Mouse (Mus musculus): ENCODE measurements around the gene Glt6d1. TPM values are rescaled to one million over a fixed set of nuclear protein-coding genes. Genes with fewer than 3 reads are reported as not detected.

Gene Glt6d1
- total and polyA plus RNA-seq, 3 experiments: not detected

DNA sequence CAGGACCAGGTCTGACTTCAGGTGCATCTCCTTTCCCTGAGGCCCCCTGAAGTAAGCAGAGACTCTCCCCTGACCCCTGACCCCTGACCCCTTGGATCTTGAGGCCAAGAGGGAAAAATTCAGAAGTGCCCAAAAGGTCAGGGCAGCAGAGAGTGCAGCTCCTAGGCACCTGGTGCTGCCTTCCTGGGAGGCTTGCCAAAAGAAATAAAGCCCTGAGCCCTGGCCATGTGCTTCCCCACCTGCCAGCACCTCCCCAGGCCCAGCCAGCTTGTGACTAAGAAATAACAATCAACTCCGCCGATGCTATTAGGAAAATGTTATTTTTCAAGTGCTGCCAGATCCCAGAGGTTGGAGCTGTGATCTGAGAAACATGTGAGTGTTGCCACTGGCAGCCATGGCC, 46.4 kb upstream of the Glt6d1 start:
- H3K4me3 ChIP-seq (ENCODE audit: control insufficient read depth in 1 of 2, insufficient read depth in 1 of 2, low read depth in 2 of 2, low read length in 2 of 2): no peak overlapping the region

GRCm38 (mm10) chr2:25859891-25860290, 44.2 kb upstream of the Glt6d1 start:
- DNase-seq (ENCODE audit: low read depth, low spot score): no peak

More for the DNA sequence above, 46.4 kb upstream of the Glt6d1 start:
- no peaks in the 10 kb centered on the region for H3K4me1 ChIP-seq (ENCODE audit: control insufficient read depth in 1 of 2, insufficient read depth in 2 of 2, low read length in 2 of 2)
- H3K27me3 ChIP-seq (ENCODE audit: control insufficient read depth in 1 of 2, insufficient read depth in 2 of 2, low read length in 2 of 2): no peaks in the 10 kb centered on the region
- no peaks in the 10 kb centered on the region for H3K79me2 ChIP-seq (ENCODE audit: control insufficient read depth, insufficient read depth, low read length, poor library complexity)
- no peaks in the 10 kb centered on the region for H3K9me3 ChIP-seq (replicated peaks; ENCODE audit: insufficient read depth, low read length)
- no peak overlapping the region for H3K27ac ChIP-seq (ENCODE audit: control insufficient read depth, low read depth, low read length)
- no peak overlapping the region for H3K9ac ChIP-seq (ENCODE audit: control insufficient read depth, low read depth, low read length, poor library complexity, severe bottlenecking)
- no peak for TF ChIP-seq HCFC1 (IDR thresholded peaks at IDR 0.05; ENCODE audit: low read depth, low read length)
- TF ChIP-seq ZC3H11A (IDR thresholded peaks at IDR 0.05; ENCODE audit: low read depth, low read length): no peak
- no peak for TF ChIP-seq BHLHE40 (IDR thresholded peaks at IDR 0.05; ENCODE audit: borderline replicate concordance, low read depth, low read length)
- TF ChIP-seq UBTF (IDR thresholded peaks at IDR 0.05; ENCODE audit: borderline replicate concordance, insufficient read depth, low read depth, low read length): no peak
- no peak for TF ChIP-seq MEF2A (IDR thresholded peaks at IDR 0.05; ENCODE audit: extremely low read depth, insufficient replicate concordance, low read depth, low read length, poor library complexity, severe bottlenecking)
- TF ChIP-seq RAD21 (IDR thresholded peaks at IDR 0.05; ENCODE audit: low read depth, low read length): no peak
- TF ChIP-seq TBP (IDR thresholded peaks at IDR 0.05; ENCODE audit: low read depth, low read length): no peak
- no peak for TF ChIP-seq GATA1 (IDR thresholded peaks at IDR 0.05; ENCODE audit: low read depth, low read length)
- no peak for DNase-seq (ENCODE audit: low read depth, low spot score)
- H3K36me3 ChIP-seq (ENCODE audit: control insufficient read depth in 1 of 2, insufficient read depth in 2 of 2, low read length in 2 of 2): no peaks in the 10 kb centered on the region

DNA sequence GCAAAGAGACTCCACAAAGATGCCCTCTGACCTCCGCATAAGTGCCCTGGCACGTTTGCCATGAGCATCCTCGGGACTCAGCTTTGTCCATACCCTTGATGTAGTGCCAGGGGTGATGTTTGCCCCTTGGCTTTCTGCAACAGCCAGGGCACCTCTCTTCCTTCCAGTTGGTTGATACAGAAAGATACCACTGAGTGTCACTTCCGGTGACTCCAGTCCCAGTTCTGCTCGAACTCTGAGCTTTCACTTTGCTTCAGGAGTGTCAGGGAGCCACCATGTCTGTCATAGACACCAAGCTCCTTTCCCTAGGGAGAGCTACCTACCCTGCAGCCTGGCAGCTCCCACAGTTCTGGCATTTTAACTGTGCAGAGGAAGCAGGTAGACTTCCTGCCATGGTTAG, 38.4 kb upstream of the Glt6d1 start:
- Histone ChIP-seq H3K4me1 (ENCODE audit: control insufficient read depth in 1 of 2, insufficient read depth in 2 of 2, low read length in 2 of 2) (no peaks in the 10 kb centered on the region), H3K36me3 (ENCODE audit: control insufficient read depth in 1 of 2, insufficient read depth in 2 of 2, low read length in 2 of 2) (no peaks in the 10 kb centered on the region), H3K79me2 (ENCODE audit: control insufficient read depth, insufficient read depth, low read length, poor library complexity) (no peaks in the 10 kb centered on the region), H3K9ac (ENCODE audit: control insufficient read depth, low read depth, low read length, poor library complexity, severe bottlenecking) (no peak overlapping the region), H3K27ac (ENCODE audit: control insufficient read depth, low read depth, low read length) (no peak overlapping the region), H3K27me3 (ENCODE audit: control insufficient read depth in 1 of 2, insufficient read depth in 2 of 2, low read length in 2 of 2) (no peaks in the 10 kb centered on the region; a peak in 1 of 4 replicates), H3K4me3 (ENCODE audit: control insufficient read depth in 1 of 2, insufficient read depth in 1 of 2, low read depth in 2 of 2, low read length in 2 of 2) (0 out of 4 replicates have a peak overlapping the region, but pooled peaks of 1 of the 2 experiments have one; percentile 11), H3K9me3 (replicated peaks; ENCODE audit: insufficient read depth, low read length) (no peaks in the 10 kb centered on the region)
- TF ChIP-seq E2F4 (IDR thresholded peaks at IDR 0.05; ENCODE audit: borderline replicate concordance, low read depth, low read length) (no peak), SMC3 (IDR thresholded peaks at IDR 0.05; ENCODE audit: low read depth, low read length) (no peak), RAD21 (IDR thresholded peaks at IDR 0.05; ENCODE audit: low read depth, low read length) (no peak), POLR2AphosphoS5 (IDR thresholded peaks at IDR 0.05; ENCODE audit: borderline replicate concordance, low read depth, low read length) (no peak), MAFK (IDR thresholded peaks at IDR 0.05; ENCODE audit: borderline replicate concordance, low read depth, low read length) (no peak), POLR2AphosphoS2 (IDR thresholded peaks at IDR 0.05; ENCODE audit: low read length) (no peak), MXI1 (IDR thresholded peaks at IDR 0.05; ENCODE audit: low read depth, low read length) (no peak), EP300 (IDR thresholded peaks at IDR 0.05; ENCODE audit: low read depth in 1 of 2, low read length in 2 of 2) (no peak), POLR2A (IDR thresholded peaks at IDR 0.05; ENCODE audit: control insufficient read depth in 1 of 2, insufficient read depth in 1 of 2, low read depth in 1 of 2, low read length in 2 of 2, poor library complexity in 1 of 2) (no peak), BHLHE40 (IDR thresholded peaks at IDR 0.05; ENCODE audit: borderline replicate concordance, low read depth, low read length) (no peak), TBP (IDR thresholded peaks at IDR 0.05; ENCODE audit: low read depth, low read length) (no peak), USF1 (IDR thresholded peaks at IDR 0.05; ENCODE audit: low read depth, low read length) (no peak)
- no peak for DNase-seq (ENCODE audit: low read depth, low spot score)

More at GRCm38 (mm10) chr2:25859891-25860290, 44.2 kb upstream of the Glt6d1 start:
- Histone ChIP-seq H3K79me2 (ENCODE audit: control insufficient read depth, insufficient read depth, low read length, poor library complexity) (no peaks in the 10 kb centered on the region), H3K27ac (ENCODE audit: control insufficient read depth, low read depth, low read length) (no peak overlapping the region), H3K4me1 (ENCODE audit: control insufficient read depth in 1 of 2, insufficient read depth in 2 of 2, low read length in 2 of 2) (no peaks in the 10 kb centered on the region), H3K9me3 (replicated peaks; ENCODE audit: insufficient read depth, low read length) (no peaks in the 10 kb centered on the region), H3K4me3 (ENCODE audit: control insufficient read depth in 1 of 2, insufficient read depth in 1 of 2, low read depth in 2 of 2, low read length in 2 of 2) (no peak overlapping the region), H3K36me3 (ENCODE audit: control insufficient read depth in 1 of 2, insufficient read depth in 2 of 2, low read length in 2 of 2) (no peaks in the 10 kb centered on the region), H3K27me3 (ENCODE audit: control insufficient read depth in 1 of 2, insufficient read depth in 2 of 2, low read length in 2 of 2) (no peaks in the 10 kb centered on the region), H3K9ac (ENCODE audit: control insufficient read depth, low read depth, low read length, poor library complexity, severe bottlenecking) (no peak overlapping the region)
- TF ChIP-seq EP300 (IDR thresholded peaks at IDR 0.05; ENCODE audit: low read depth in 1 of 2, low read length in 2 of 2): no peak
- no peak for TF ChIP-seq ZNF384 (IDR thresholded peaks at IDR 0.05; ENCODE audit: low read depth, low read length)
- TF ChIP-seq CHD1 (IDR thresholded peaks at IDR 0.05; ENCODE audit: low read depth, low read length): no peak
- TF ChIP-seq TCF12 (IDR thresholded peaks at IDR 0.05; ENCODE audit: low read depth, low read length): no peak
- TF ChIP-seq USF1 (IDR thresholded peaks at IDR 0.05; ENCODE audit: low read depth, low read length): no peak
- no peak for TF ChIP-seq MAZ (IDR thresholded peaks at IDR 0.05; ENCODE audit: low read depth, low read length)
- TF ChIP-seq SIN3A (IDR thresholded peaks at IDR 0.05; ENCODE audit: low read length): no peak
- TF ChIP-seq ELF1 (IDR thresholded peaks at IDR 0.05; ENCODE audit: low read depth, low read length): no peak
- TF ChIP-seq BHLHE40 (IDR thresholded peaks at IDR 0.05; ENCODE audit: borderline replicate concordance, low read depth, low read length): no peak
- no peak for TF ChIP-seq ZC3H11A (IDR thresholded peaks at IDR 0.05; ENCODE audit: low read depth, low read length)
- no peak for TF ChIP-seq CTCF (IDR thresholded peaks at IDR 0.05 in 2 of 3, conservative IDR thresholded peaks at IDR 0.05 in 1 of 3; ENCODE audit: control insufficient read depth in 1 of 3, insufficient read depth in 1 of 3, low read depth in 2 of 3, low read length in 3 of 3, poor library complexity in 1 of 3, severe bottlenecking in 1 of 3)

Data from MEL (cell line).